Mouse (Mus musculus): Measurements from ENCODE around the gene Numb. TPM values are rescaled to one million over a fixed set of nuclear protein-coding genes. Genes with fewer than 3 reads are reported as not detected.
"Not testable (repeated sequence)": the region's sequence is repeated elsewhere in the genome, so short reads cannot be mapped to it uniquely, and the experiment has no call there.

Gene Numb
- polyA plus RNA-seq, 1 experiment = 15.1 TPM

DNA sequence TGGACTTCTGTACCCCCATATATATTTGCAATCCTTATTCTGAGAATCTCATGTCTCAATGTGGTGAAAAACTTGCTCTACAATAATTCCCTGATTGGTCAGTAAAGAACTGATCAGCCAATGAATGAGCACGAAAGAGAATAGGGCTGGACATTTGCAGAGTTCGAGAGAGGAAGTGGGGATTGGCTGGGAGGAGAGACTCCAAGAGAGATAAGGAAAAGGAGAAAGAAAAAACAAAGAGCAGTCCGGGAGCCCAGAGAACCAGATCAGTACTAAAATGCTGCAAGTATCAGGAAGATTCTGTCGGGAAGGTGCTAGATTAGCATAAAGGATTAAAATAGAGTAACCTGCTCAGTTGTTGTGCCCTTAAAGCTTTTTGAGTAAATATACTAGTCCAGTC lies 27.3 kb upstream of the Numb start:
- Histone ChIP-seq H3K27ac (ENCODE audit: control insufficient read depth, insufficient read depth, low read depth, low read length, poor library complexity) (peak overlapping the region; percentile 79; the same call in 1 of the 2 replicates), H3K4me3 (replicated peaks; ENCODE audit: control insufficient read depth, low read depth, low read length) (no peak overlapping the region), H3K4me1 (ENCODE audit: control insufficient read depth, insufficient read depth, low read length) (peaks cover 4% of the 10 kb centered on the region; the same call in 1 of the 2 replicates)
- WGBS = 35% methylated on average over 4 of the region's 4 CpGs
- no peak for TF ChIP-seq CTCF (IDR thresholded peaks at IDR 0.05; ENCODE audit: control insufficient read depth, insufficient read depth, low read length)
- no peak for TF ChIP-seq POLR2A (IDR thresholded peaks at IDR 0.05; ENCODE audit: borderline replicate concordance, control insufficient read depth, low read depth, low read length)

DNA sequence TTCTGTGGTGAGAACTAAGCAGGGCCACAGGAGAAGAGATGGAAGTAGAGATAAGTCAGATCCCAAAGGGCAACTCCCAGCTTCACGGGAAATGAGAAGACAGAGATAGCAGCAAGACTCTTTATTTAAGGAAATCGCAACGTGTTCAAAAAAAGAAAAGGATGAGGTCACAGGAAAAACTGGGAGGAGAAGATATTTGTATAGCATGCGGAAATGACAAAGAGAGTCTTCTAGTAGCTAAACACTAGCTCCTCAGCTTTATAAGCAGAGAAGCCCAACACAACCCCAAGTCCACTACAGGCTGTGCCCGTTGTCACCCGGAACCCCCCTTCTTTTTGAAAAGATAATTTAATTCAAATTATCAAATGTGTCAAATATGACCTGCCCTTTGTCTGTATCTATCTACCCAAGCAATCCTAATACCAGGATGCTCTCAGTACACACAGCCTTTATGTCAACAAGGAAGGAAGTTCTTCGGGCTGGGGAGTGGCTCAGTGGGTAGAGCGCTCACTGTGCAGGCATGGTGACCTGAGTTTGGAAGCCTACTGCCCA lies 25.6 kb upstream of the Numb start:
- Histone ChIP-seq H3K27ac (ENCODE audit: control insufficient read depth, insufficient read depth, low read depth, low read length, poor library complexity) (0 out of 2 replicates have a peak overlapping the region, but pooled peaks have one; percentile 0), H3K4me3 (replicated peaks; ENCODE audit: control insufficient read depth, low read depth, low read length) (no peak overlapping the region), H3K4me1 (ENCODE audit: control insufficient read depth, insufficient read depth, low read length) (peaks cover 3% of the 10 kb centered on the region; the same call in 1 of the 2 replicates)
- no peak for TF ChIP-seq POLR2A (IDR thresholded peaks at IDR 0.05; ENCODE audit: borderline replicate concordance, control insufficient read depth, low read depth, low read length)
- no peak for TF ChIP-seq CTCF (IDR thresholded peaks at IDR 0.05; ENCODE audit: control insufficient read depth, insufficient read depth, low read length)
- WGBS = 43% methylated on average over 8 of the region's 8 CpGs

DNA sequence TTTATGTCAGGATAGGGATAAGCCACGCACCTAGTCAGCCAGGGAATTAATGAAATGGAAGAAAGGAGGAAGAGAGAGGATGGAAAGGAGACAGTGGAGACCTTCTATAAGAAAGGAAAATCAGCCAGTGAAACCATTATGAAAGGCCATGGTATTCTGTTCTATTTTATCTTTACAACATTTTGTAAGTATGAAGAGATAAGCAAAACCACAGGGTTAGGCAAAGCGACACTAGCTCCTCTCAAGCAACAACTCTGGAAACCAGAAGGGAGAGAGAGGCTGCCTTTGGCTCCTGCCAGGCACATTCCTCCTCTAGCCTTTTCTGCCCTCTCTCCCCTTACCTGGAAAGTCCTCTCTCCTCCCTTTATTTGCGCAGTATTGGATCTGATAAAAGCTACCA lies 20.2 kb upstream of the Numb start:
- no peak overlapping the region for H3K4me3 ChIP-seq (replicated peaks; ENCODE audit: control insufficient read depth, low read depth, low read length)
- no peak overlapping the region for H3K27ac ChIP-seq (ENCODE audit: control insufficient read depth, insufficient read depth, low read depth, low read length, poor library complexity)
- H3K4me1 ChIP-seq (ENCODE audit: control insufficient read depth, insufficient read depth, low read length) = peaks cover 6% of the 10 kb centered on the region
- WGBS = 42% methylated on average over 3 of the region's 3 CpGs
- TF ChIP-seq POLR2A (IDR thresholded peaks at IDR 0.05; ENCODE audit: borderline replicate concordance, control insufficient read depth, low read depth, low read length) (no peak), CTCF (IDR thresholded peaks at IDR 0.05; ENCODE audit: control insufficient read depth, insufficient read depth, low read length) (no peak)

- WGBS = 50% methylated on average over 4 of the region's 4 CpGs
- Histone ChIP-seq H3K4me3 (replicated peaks; ENCODE audit: control insufficient read depth, low read depth, low read length) (no peak overlapping the region), H3K27ac (ENCODE audit: control insufficient read depth, insufficient read depth, low read depth, low read length, poor library complexity) (0 out of 2 replicates have a peak overlapping the region, but pooled peaks have one; percentile 26), H3K4me1 (ENCODE audit: control insufficient read depth, insufficient read depth, low read length) (peaks cover 6% of the 10 kb centered on the region)
- TF ChIP-seq CTCF (IDR thresholded peaks at IDR 0.05; ENCODE audit: control insufficient read depth, insufficient read depth, low read length) (no peak), POLR2A (IDR thresholded peaks at IDR 0.05; ENCODE audit: borderline replicate concordance, control insufficient read depth, low read depth, low read length) (no peak)
These were observed 18.3 kb upstream of the Numb start for GRCm38 (mm10) chr12:83940031-83940430.

GRCm38 (mm10) chr12:83939332-83939731 lies 17.6 kb upstream of the Numb start:
- H3K4me3 ChIP-seq (replicated peaks; ENCODE audit: control insufficient read depth, low read depth, low read length) = no peak overlapping the region
- H3K27ac ChIP-seq (ENCODE audit: control insufficient read depth, insufficient read depth, low read depth, low read length, poor library complexity) = no peak overlapping the region
- 56% methylated on average over 2 of the region's 2 CpGs for WGBS
- no peak for TF ChIP-seq CTCF (IDR thresholded peaks at IDR 0.05; ENCODE audit: control insufficient read depth, insufficient read depth, low read length)
- TF ChIP-seq POLR2A (IDR thresholded peaks at IDR 0.05; ENCODE audit: borderline replicate concordance, control insufficient read depth, low read depth, low read length) = no peak
- peaks cover 6% of the 10 kb centered on the region for H3K4me1 ChIP-seq (ENCODE audit: control insufficient read depth, insufficient read depth, low read length)

DNA sequence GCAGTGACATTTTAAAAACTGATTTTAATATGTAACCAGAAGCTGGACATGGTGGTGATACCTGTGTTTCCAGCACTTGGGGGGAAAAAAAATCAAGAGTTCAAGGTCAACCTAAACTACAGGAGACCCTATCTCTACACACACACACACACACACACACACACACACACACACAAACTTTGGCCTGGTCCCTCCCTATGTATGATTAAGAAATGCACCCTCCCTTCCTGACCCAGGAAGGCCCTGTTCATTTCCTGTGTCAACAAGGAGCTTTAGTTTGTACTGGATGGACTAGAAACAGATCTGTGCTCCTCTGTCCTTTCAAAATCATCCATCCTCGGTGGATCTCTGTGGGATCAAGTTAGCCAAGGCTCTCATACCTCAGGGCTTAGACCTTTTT lies 16.9 kb upstream of the Numb start:
- H3K4me3 ChIP-seq (replicated peaks; ENCODE audit: control insufficient read depth, low read depth, low read length); H3K27ac ChIP-seq (ENCODE audit: control insufficient read depth, insufficient read depth, low read depth, low read length, poor library complexity); H3K4me1 ChIP-seq (ENCODE audit: control insufficient read depth, insufficient read depth, low read length): not testable (repeated sequence)
- WGBS = 30% methylated on average over 1 of the region's 1 CpGs

DNA sequence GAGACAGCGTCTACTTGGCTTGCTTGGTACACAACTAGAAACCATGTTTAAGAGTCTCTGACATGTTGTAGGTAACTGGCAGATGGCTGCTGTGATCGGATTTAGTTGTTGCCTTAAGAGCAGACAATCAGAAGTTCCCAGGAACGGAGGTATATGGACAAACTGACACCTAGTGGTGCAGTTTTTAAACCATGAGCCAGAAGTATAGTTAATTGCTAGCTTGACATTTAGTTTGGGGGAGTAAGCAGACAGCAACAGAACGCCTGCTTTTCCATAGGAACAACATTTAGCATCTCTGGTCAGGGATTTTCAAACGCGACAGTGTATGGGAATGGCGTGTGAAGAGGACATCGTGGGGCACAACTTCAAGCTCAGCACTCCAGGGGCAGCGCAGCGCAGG lies 15.9 kb upstream of the Numb start:
- Histone ChIP-seq H3K27ac (ENCODE audit: control insufficient read depth, insufficient read depth, low read depth, low read length, poor library complexity) (no peak overlapping the region), H3K4me3 (replicated peaks; ENCODE audit: control insufficient read depth, low read depth, low read length) (no peak overlapping the region), H3K4me1 (ENCODE audit: control insufficient read depth, insufficient read depth, low read length) (peaks cover 6% of the 10 kb centered on the region)
- WGBS = 72% methylated on average over 10 of the region's 10 CpGs
- TF ChIP-seq POLR2A (IDR thresholded peaks at IDR 0.05; ENCODE audit: borderline replicate concordance, control insufficient read depth, low read depth, low read length) (no peak), CTCF (IDR thresholded peaks at IDR 0.05; ENCODE audit: control insufficient read depth, insufficient read depth, low read length) (no peak)

- no peak for TF ChIP-seq CTCF (IDR thresholded peaks at IDR 0.05; ENCODE audit: control insufficient read depth, insufficient read depth, low read length)
- TF ChIP-seq POLR2A (IDR thresholded peaks at IDR 0.05; ENCODE audit: borderline replicate concordance, control insufficient read depth, low read depth, low read length) = no peak
- Histone ChIP-seq H3K4me1 (ENCODE audit: control insufficient read depth, insufficient read depth, low read length) (peaks cover 2% of the 10 kb centered on the region), H3K4me3 (replicated peaks; ENCODE audit: control insufficient read depth, low read depth, low read length) (no peak overlapping the region), H3K27ac (ENCODE audit: control insufficient read depth, insufficient read depth, low read depth, low read length, poor library complexity) (peak overlapping the region; percentile 64; the same call in 1 of the 2 replicates)
- WGBS = 0% methylated on average over 2 of the region's 2 CpGs
These were observed 7.6 kb upstream of the Numb start for GRCm38 (mm10) chr12:83929186-83929804.

Data from bone marrow, adult 2 months (tissue).